In genomic region chr1:75905699-75906470, GRCm38 (mm10) we compare ENCODE assay signal across 23 mouse cellular contexts.
DNase-seq lines count a peak whose midpoint lies in the region; ATAC-seq and TF ChIP-seq lines count a peak whose summit lies in the region.
"Had no signal": no experiment of that assay in that cellular context is flagged by ENCODE, and none has a peak within 500 bp of the region (broad histone marks: within the 10 kb centered on the region; RNA-seq: fewer than 3 reads in every experiment).

No protein-coding gene starts in this region.

- TF ChIP-seq CTCF in hindbrain, postnatal 0 days (IDR thresholded peaks at IDR 0.05; ENCODE audit: low read depth), result no peak

- no peak overlapping the region for H3K4me3 ChIP-seq in hindbrain, embryonic 11.5 days (ENCODE audit: low read depth, low read length)
- no peak overlapping the region for H3K4me3 ChIP-seq in hindbrain, postnatal 0 days (ENCODE audit: low read length)
- H3K4me3 ChIP-seq in forebrain, embryonic 11.5 days (ENCODE audit: low read depth, low read length), result no peak overlapping the region
- H3K4me3 ChIP-seq in forebrain, embryonic 16.5 days (replicated peaks; ENCODE audit: low read length), result no peak overlapping the region
- H3K4me3 ChIP-seq: embryonic facial prominence, embryonic 15.5 days; heart, embryonic 12.5 days; layer of hippocampus, adult 2 months had no signal

- H3K27me3 ChIP-seq in hindbrain, embryonic 11.5 days (ENCODE audit: control insufficient read depth, insufficient read depth, low read length), result no peaks in the 10 kb centered on the region
- no peaks in the 10 kb centered on the region for H3K27me3 ChIP-seq in hindbrain, postnatal 0 days (ENCODE audit: insufficient read depth, low read length)
- H3K27me3 ChIP-seq in forebrain, embryonic 11.5 days (ENCODE audit: control insufficient read depth, insufficient read depth, low read length), result no peaks in the 10 kb centered on the region
- H3K27me3 ChIP-seq in forebrain, embryonic 16.5 days (replicated peaks; ENCODE audit: control insufficient read depth, insufficient read depth, low read length), result no peaks in the 10 kb centered on the region
- H3K27me3 ChIP-seq: CH12.LX; embryonic facial prominence, embryonic 15.5 days; heart, embryonic 12.5 days had no signal

- no peak overlapping the region for H3K27ac ChIP-seq in hindbrain, embryonic 11.5 days (ENCODE audit: low read depth, low read length)
- H3K27ac ChIP-seq in hindbrain, postnatal 0 days, result no peak overlapping the region
- H3K27ac ChIP-seq in forebrain, embryonic 11.5 days (ENCODE audit: low read depth, low read length), result peak overlapping the region; percentile 75
- H3K27ac ChIP-seq in forebrain, embryonic 16.5 days (ENCODE audit: low read length), result peak overlapping the region; percentile 2; the same call in 1 of the 2 replicates
- H3K27ac ChIP-seq: embryonic facial prominence, embryonic 15.5 days; layer of hippocampus, adult 2 months had no signal

- ATAC-seq in hindbrain, embryonic 11.5 days (ENCODE audit: low FRiP score), result 0 out of 2 replicates have a peak, but pooled peaks have one; percentile 51
- no peak for ATAC-seq in hindbrain, postnatal 0 days
- ATAC-seq in forebrain, embryonic 11.5 days (replicated peaks; ENCODE audit: low FRiP score), result peak; percentile 84
- ATAC-seq in forebrain, embryonic 16.5 days, result peak; percentile 61; the same call in 1 of the 2 replicates
- ATAC-seq in megakaryocyte-erythroid progenitor cell, adult 5-6 weeks (replicated peaks; ENCODE audit: low FRiP score, low TSS enrichment, poor library complexity, severe bottlenecking), result no peak
- ATAC-seq in CD4-positive, CD25-positive, alpha-beta regulatory T cell, adult 4 months, result no peak
- ATAC-seq: activated CD4-positive, CD25-positive, alpha-beta regulatory T cell, adult 4 months; intestine, postnatal 0 days; lung, postnatal 0 days had no signal

- H3K36me3 ChIP-seq in hindbrain, embryonic 11.5 days (ENCODE audit: control insufficient read depth, insufficient read depth, low read length), result no peaks in the 10 kb centered on the region
- no peaks in the 10 kb centered on the region for H3K36me3 ChIP-seq in hindbrain, postnatal 0 days (ENCODE audit: insufficient read depth, low read length)
- no peaks in the 10 kb centered on the region for H3K36me3 ChIP-seq in forebrain, embryonic 11.5 days (ENCODE audit: control insufficient read depth, insufficient read depth, low read length)
- no peaks in the 10 kb centered on the region for H3K36me3 ChIP-seq in forebrain, embryonic 16.5 days (ENCODE audit: control insufficient read depth, insufficient read depth)
- H3K36me3 ChIP-seq: embryonic facial prominence, embryonic 15.5 days; G1E; heart, embryonic 12.5 days had no signal

- no peaks in the 10 kb centered on the region for H3K4me1 ChIP-seq in hindbrain, embryonic 11.5 days (replicated peaks; ENCODE audit: control insufficient read depth, insufficient read depth, low read length)
- no peaks in the 10 kb centered on the region for H3K4me1 ChIP-seq in hindbrain, postnatal 0 days (ENCODE audit: insufficient read depth, low read length)
- peaks cover 8% of the 10 kb centered on the region for H3K4me1 ChIP-seq in forebrain, embryonic 11.5 days (replicated peaks; ENCODE audit: control insufficient read depth, insufficient read depth, low read length)
- peaks cover 11% of the 10 kb centered on the region for H3K4me1 ChIP-seq in forebrain, embryonic 16.5 days (replicated peaks; ENCODE audit: control insufficient read depth, insufficient read depth, low read length)
- H3K4me1 ChIP-seq: embryonic facial prominence, embryonic 15.5 days; heart, embryonic 12.5 days had no signal

- no peak overlapping the region for H3K9ac ChIP-seq in hindbrain, embryonic 11.5 days (ENCODE audit: low read depth, low read length)
- no peak overlapping the region for H3K9ac ChIP-seq in hindbrain, postnatal 0 days (replicated peaks; ENCODE audit: low read length)
- no peak overlapping the region for H3K9ac ChIP-seq in forebrain, embryonic 11.5 days (ENCODE audit: low read length)
- H3K9ac ChIP-seq in forebrain, embryonic 16.5 days (replicated peaks; ENCODE audit: low read depth, low read length), result no peak overlapping the region
- H3K9ac ChIP-seq: embryonic facial prominence, embryonic 15.5 days; heart, embryonic 12.5 days had no signal

- whole genome bisulfite sequencing in hindbrain, embryonic 11.5 days, result 49% methylated on average over 9 of the region's 9 CpGs
- WGBS in hindbrain, postnatal 0 days, result 38% methylated on average over 9 of the region's 9 CpGs
- WGBS in forebrain, embryonic 11.5 days, result 33% methylated on average over 9 of the region's 9 CpGs
- WGBS in forebrain, embryonic 16.5 days, result 17% methylated on average over 9 of the region's 9 CpGs

- DNase-seq in hindbrain, embryonic 11.5 days (ENCODE audit: low spot score), result no peak
- DNase-seq in hindbrain, postnatal 0 days (ENCODE audit: low spot score), result no peak
- DNase-seq in forebrain, embryonic 11.5 days (ENCODE audit: low spot score), result peak; percentile 69
- peak; percentile 75 for DNase-seq in retina, embryonic 14.5 days (ENCODE audit: low spot score)
- DNase-seq: adrenal gland, adult 8-10 months; cerebellum, adult 2 months; cerebellum, postnatal 25 days; embryo, embryonic 11 days; gastrocnemius, postnatal 14 days; heart, postnatal 14 days; kidney, postnatal 25 days; thymus, postnatal 14 days had no signal

- H3K9me3 ChIP-seq in hindbrain, embryonic 11.5 days (ENCODE audit: control insufficient read depth, low read length), result no peaks in the 10 kb centered on the region
- H3K9me3 ChIP-seq in hindbrain, postnatal 0 days (ENCODE audit: low read length), result no peaks in the 10 kb centered on the region
- no peaks in the 10 kb centered on the region for H3K9me3 ChIP-seq in forebrain, embryonic 11.5 days (ENCODE audit: control insufficient read depth, low read length)
- 0 out of 2 replicates have a peak, but pooled peaks cover 2% of the 10 kb centered on the region for H3K9me3 ChIP-seq in forebrain, embryonic 16.5 days (ENCODE audit: control insufficient read depth, low read length)
- H3K9me3 ChIP-seq: embryonic facial prominence, embryonic 15.5 days; heart, embryonic 12.5 days had no signal

- H3K4me2 ChIP-seq in hindbrain, embryonic 11.5 days (replicated peaks; ENCODE audit: low read depth, low read length), result no peak overlapping the region
- H3K4me2 ChIP-seq in hindbrain, postnatal 0 days (ENCODE audit: low read depth, low read length), result no peak overlapping the region
- 0 out of 2 replicates have a peak overlapping the region, but pooled peaks have one; percentile 19 for H3K4me2 ChIP-seq in forebrain, embryonic 11.5 days (ENCODE audit: low read depth, low read length, severe bottlenecking)
- H3K4me2 ChIP-seq in forebrain, embryonic 16.5 days (ENCODE audit: low read length), result no peak overlapping the region
- H3K4me2 ChIP-seq: embryonic facial prominence, embryonic 15.5 days; heart, embryonic 12.5 days had no signal

Comparison
In these comparisons a context has a peak if more than half of its experiments do, and no peak if none do; other contexts are left out.
1. ATAC-seq: peak in hindbrain, embryonic 11.5 days (single experiment), forebrain, embryonic 11.5 days (single experiment) and forebrain, embryonic 16.5 days (single experiment); none in hindbrain, postnatal 0 days (single experiment), megakaryocyte-erythroid progenitor cell, adult 5-6 weeks (single experiment) and CD4-positive, CD25-positive, alpha-beta regulatory T cell, adult 4 months (single experiment).
2. DNase-seq: peak in forebrain, embryonic 11.5 days (single experiment) and retina, embryonic 14.5 days (single experiment); none in hindbrain, embryonic 11.5 days (single experiment) and hindbrain, postnatal 0 days (single experiment).
3. H3K27ac ChIP-seq: peak in forebrain, embryonic 11.5 days (single experiment) and forebrain, embryonic 16.5 days (single experiment); none in hindbrain, embryonic 11.5 days (single experiment) and hindbrain, postnatal 0 days (single experiment).